8 mouse cellular contexts compared by ENCODE assay signal in the genomic region with DNA sequence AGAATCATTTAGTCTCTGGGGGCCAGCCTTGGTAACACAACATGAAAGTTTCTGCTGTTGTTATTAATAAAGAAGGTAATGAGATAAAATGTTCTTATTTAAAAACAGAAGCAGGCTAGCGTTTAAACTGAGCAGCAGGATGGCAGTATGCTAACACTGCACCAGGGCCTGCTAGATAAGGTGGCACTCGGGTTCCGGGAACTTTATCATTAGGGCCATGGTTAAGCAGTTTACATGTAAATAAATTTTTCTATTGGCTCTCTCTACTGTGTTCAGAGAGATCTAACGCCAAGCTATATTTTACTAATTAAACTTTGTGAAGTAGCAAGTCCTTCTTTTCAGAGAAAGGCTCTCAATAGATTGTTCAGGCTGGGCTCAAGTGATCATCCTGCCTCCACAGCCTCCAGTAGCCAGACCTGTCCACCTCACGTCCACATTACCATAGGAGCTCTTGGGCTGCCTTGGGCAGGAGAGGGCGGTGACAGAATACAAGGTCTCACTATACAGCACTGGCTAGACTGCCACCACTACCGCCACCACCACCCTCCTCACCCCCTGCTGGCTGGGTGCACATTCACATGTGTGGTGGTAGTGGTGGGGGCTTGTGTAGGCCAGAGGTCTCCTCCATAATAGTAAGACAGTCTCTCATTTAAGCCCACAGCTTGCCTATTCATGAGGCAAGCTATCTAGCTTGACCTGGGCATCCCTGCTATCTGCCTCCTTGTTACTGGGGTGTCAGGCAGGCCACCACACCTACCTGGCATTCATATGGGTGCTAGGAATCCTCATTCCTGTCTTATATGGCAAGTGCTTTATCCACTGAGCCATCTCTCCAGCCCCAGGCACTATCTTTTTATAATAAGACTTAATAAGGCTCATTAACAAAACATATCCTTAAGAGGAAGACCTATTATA. TPM values are rescaled to one million over a fixed set of nuclear protein-coding genes. Genes with fewer than 3 reads are reported as not detected.
DNase-seq lines count a peak whose midpoint lies in the region; ATAC-seq and TF ChIP-seq lines count a peak whose summit lies in the region.
"Had no signal": no experiment of that assay in that cellular context is flagged by ENCODE, and none has a peak within 500 bp of the region (broad histone marks: within the 10 kb centered on the region; RNA-seq: fewer than 3 reads in every experiment).

No protein-coding gene starts in this region.

- TF ChIP-seq EP300 in lung, postnatal 0 days (IDR thresholded peaks at IDR 0.05), result no peak

- 76% methylated on average over 7 of the region's 7 CpGs for WGBS in lung, postnatal 0 days
- 15% methylated on average over 7 of the region's 7 CpGs for WGBS in liver, embryonic 13.5 days (ENCODE audit: insufficient replicate concordance)

- no peaks in the 10 kb centered on the region for H3K9me3 ChIP-seq in lung, postnatal 0 days (ENCODE audit: low read length)
- no peaks in the 10 kb centered on the region for H3K9me3 ChIP-seq in liver, embryonic 13.5 days (replicated peaks)

- peak overlapping the region; percentile 73; the same call in 1 of the 2 replicates for H3K27ac ChIP-seq in lung, postnatal 0 days (ENCODE audit: low read length)
- H3K27ac ChIP-seq in liver, embryonic 13.5 days, result peak overlapping the region; percentile 98

- no peaks in the 10 kb centered on the region for H3K27me3 ChIP-seq in lung, postnatal 0 days (replicated peaks; ENCODE audit: insufficient read depth, low read length)
- H3K27me3 ChIP-seq in liver, embryonic 13.5 days, result no peaks in the 10 kb centered on the region
- H3K27me3 ChIP-seq in splenic B cell, adult 2 months (ENCODE audit: control insufficient read depth, insufficient read depth, low read length, poor library complexity, severe bottlenecking), result no peaks in the 10 kb centered on the region

- peaks cover 2% of the 10 kb centered on the region; the same call in 1 of the 2 replicates for H3K4me1 ChIP-seq in lung, postnatal 0 days (ENCODE audit: insufficient read depth, low read depth, low read length)
- H3K4me1 ChIP-seq in liver, embryonic 13.5 days (replicated peaks), result peaks cover 90% of the 10 kb centered on the region

- DNase-seq in lung, postnatal 0 days (ENCODE audit: low spot score), result no peak
- DNase-seq in lung, postnatal 14 days, result no peak
- peak; percentile 79 for DNase-seq in liver, embryonic 13.5 days
- peak; percentile 9 for DNase-seq in splenic B cell, adult 2 months (ENCODE audit: low read depth, low spot score)
- DNase-seq in gastrocnemius, postnatal 10 days, result no peak
- DNase-seq in urinary bladder, adult 18-20 months (ENCODE audit: low spot score in 2 of 2), result no peak
- DNase-seq: cerebellum, adult 11-12 months had no signal

- TF ChIP-seq CTCF in lung, postnatal 0 days (IDR thresholded peaks at IDR 0.05), result peak; percentile 27

- H3K4me3 ChIP-seq in lung, postnatal 0 days (ENCODE audit: low read depth, low read length), result no peak overlapping the region
- peak overlapping the region; percentile 58 for H3K4me3 ChIP-seq in liver, embryonic 13.5 days (replicated peaks)

- no peak overlapping the region for H3K4me2 ChIP-seq in lung, postnatal 0 days (replicated peaks; ENCODE audit: low read depth, low read length)
- H3K4me2 ChIP-seq in liver, embryonic 13.5 days, result peak overlapping the region; percentile 82

- H3K36me3 ChIP-seq in lung, postnatal 0 days (ENCODE audit: insufficient read depth, low read length), result no peaks in the 10 kb centered on the region
- peaks cover 7% of the 10 kb centered on the region for H3K36me3 ChIP-seq in liver, embryonic 13.5 days
- H3K36me3 ChIP-seq in splenic B cell, adult 2 months (ENCODE audit: control insufficient read depth, insufficient read depth, low read length, poor library complexity, severe bottlenecking), result no peaks in the 10 kb centered on the region

- 0 out of 2 replicates have a peak, but pooled peaks have one; percentile 16 for ATAC-seq in lung, postnatal 0 days
- ATAC-seq in granulocyte monocyte progenitor cell, adult 5-6 weeks (replicated peaks; ENCODE audit: poor library complexity, severe bottlenecking), result peak; percentile 35
- peak; percentile 85 for ATAC-seq in liver, embryonic 13.5 days (ENCODE audit: low read depth)

- no peak overlapping the region for H3K9ac ChIP-seq in lung, postnatal 0 days (replicated peaks; ENCODE audit: low read depth)
- H3K9ac ChIP-seq in liver, embryonic 13.5 days, result peak overlapping the region; percentile 76

RNA-seq across cellular contexts. Expression of gene Nt5c3, which starts 20.9 kb away (rescaled TPM):
- 46.4 and 46.6 TPM in 2 replicates for polyA plus RNA-seq in lung, postnatal 0 days (2015; fragmentation: Nextera tagmentation; extraction: Ambion mirVana)
- 62.8 and 82.7 TPM in 2 replicates for total RNA-seq in granulocyte monocyte progenitor cell, adult 5-6 weeks (2014; fragmentation: Nextera tagmentation)
- 48.6 and 64.3 TPM in 2 replicates for total RNA-seq in granulocyte monocyte progenitor cell, adult 5-6 weeks (2017)
- polyA plus RNA-seq in liver, embryonic 13.5 days (2015; fragmentation: Nextera tagmentation; extraction: Ambion mirVana), result 244 and 274 TPM in 2 replicates
- total RNA-seq in gastrocnemius, postnatal 10 days (2021), result 10 to 100 TPM; 50.8 to 60.3 TPM

RNA-seq across cellular contexts. Expression of gene Vmn1r4, which starts 21.0 kb away (rescaled TPM):
- 0.14 and 0.17 TPM in 2 replicates for polyA plus RNA-seq in lung, postnatal 0 days (2015; fragmentation: Nextera tagmentation; extraction: Ambion mirVana)
- 0.92 TPM in 1 of 2 replicates, not detected in the other for total RNA-seq in granulocyte monocyte progenitor cell, adult 5-6 weeks (2014; fragmentation: Nextera tagmentation)
- total RNA-seq in granulocyte monocyte progenitor cell, adult 5-6 weeks (2017), result 0.98 and 1.6 TPM in 2 replicates
- polyA plus RNA-seq in liver, embryonic 13.5 days (2015; fragmentation: Nextera tagmentation; extraction: Ambion mirVana), result 0.15 and 0.19 TPM in 2 replicates
- total RNA-seq in gastrocnemius, postnatal 10 days (2021), result under 1 TPM; 0.20 to 0.23 TPM

Comparison
In these comparisons a context has a peak if more than half of its experiments do, and no peak if none do; other contexts are left out.
1. ATAC-seq: peak in every context shown above with its lines; median percentile 85 in liver, embryonic 13.5 days; 35 in granulocyte monocyte progenitor cell, adult 5-6 weeks; 16 in lung, postnatal 0 days.
2. DNase-seq: peak in liver, embryonic 13.5 days (single experiment) and splenic B cell, adult 2 months (single experiment); none in lung, postnatal 0 days (single experiment), lung, postnatal 14 days (single experiment), gastrocnemius, postnatal 10 days (single experiment) and urinary bladder, adult 18-20 months (0 of 2).